Mouse (Mus musculus) G1E (cell line): ENCODE measurements around the gene Zbtb8a. TPM values are rescaled to one million over a fixed set of nuclear protein-coding genes. Genes with fewer than 3 reads are reported as not detected.
A peak's percentile ranks its signal among the peaks of the same experiment; 100 is the strongest.

Experiments used
- ATAC-seq: 2 replicates; pipeline ENCODE4 v1.8.0; 2016; ENCODE audit warnings: mild to moderate bottlenecking; ENCODE audit not compliant: insufficient number of reproducible peaks, poor library complexity, low FRiP score, severe bottlenecking; ENCODE audit errors: extremely low read depth
- DNase-seq: peaks from one replicate; pipeline ENCODE4 v3.0.0; 2012; ENCODE audit warnings: low spot score
- H3K27me3 ChIP-seq: 2 replicates; pipeline ENCODE4 v1.6.1; 2012; ENCODE audit warnings: mild to moderate bottlenecking, low read length, inconsistent platforms; ENCODE audit not compliant: insufficient read depth
- H3K36me3 ChIP-seq: replicated peaks from 2 replicates; pipeline ENCODE3; 2012; ENCODE audit warnings: mild to moderate bottlenecking, inconsistent platforms
- H3K4me1 ChIP-seq: 2 replicates; pipeline ENCODE4 v1.6.1; 2012; ENCODE audit warnings: low read depth, low read length, inconsistent platforms, mixed read lengths; ENCODE audit not compliant: insufficient read depth
- H3K4me3 ChIP-seq: 2 replicates; pipeline ENCODE4 v1.5.1; 2012; ENCODE audit warnings: low read depth, mild to moderate bottlenecking, inconsistent platforms, low read length, moderate library complexity, mixed read lengths
- H3K9me3 ChIP-seq: replicated peaks from 2 replicates; pipeline ENCODE4 v1.6.1; 2012; ENCODE audit warnings: inconsistent platforms
- CTCF ChIP-seq: IDR thresholded peaks from 2 replicates; pipeline ENCODE4 v1.5.1; 2012; ENCODE audit warnings: low read depth, low read length, inconsistent platforms, mixed read lengths
- GATA1 ChIP-seq: IDR thresholded peaks from 2 replicates; pipeline ENCODE4 v1.6.1; 2012; ENCODE audit warnings: borderline replicate concordance, low read length, inconsistent platforms, mixed read lengths
- GATA2 ChIP-seq: IDR thresholded peaks from 2 replicates; pipeline ENCODE4 v1.6.1; 2012; ENCODE audit warnings: low read depth, low read length, inconsistent platforms, borderline replicate concordance
- POLR2AphosphoS5 ChIP-seq: IDR thresholded peaks from 2 replicates; pipeline ENCODE4 v1.6.1; 2012; ENCODE audit warnings: low read depth, low read length, inconsistent platforms; ENCODE audit not compliant: insufficient replicate concordance
- TAL1 ChIP-seq: conservative IDR thresholded peaks from 2 replicates; pipeline ENCODE4 v1.6.1; 2012; ENCODE audit warnings: low read depth, low read length, inconsistent platforms, mixed read lengths
- polyA plus RNA-seq: library from polyadenylated mRNA; stranded (reverse); fragments of >175 nt; gene quantifications from 2 replicates; pipeline ENCODE4 v1.2.3, GENCODE M21; 2012
- total RNA-seq, 2 experiments: library from RNA; stranded (forward) in 1 of 2; stranded (reverse) in 1 of 2; fragments of 200-1000 nt in 1 of 2; fragments of >200 nt in 1 of 2; fragmentation: Nextera tagmentation in 1 of 2; gene quantifications; 2 replicates each; pipeline ENCODE4 v1.2.3; 2014 to 2017

The Zbtb8a gene
- total and polyA plus RNA-seq, 3 experiments, result 0.14 to 0.87 TPM; not detected in 1

- TF ChIP-seq POLR2AphosphoS5 (no peak), GATA2 (no peak), TAL1 (no peak), GATA1 (no peak), CTCF (no peak)
- ATAC-seq, result no peak
These were observed 35.2 kb downstream of the Zbtb8a start for GRCm38 (mm10) chr4:129342705-129343104.

GRCm38 (mm10) chr4:129341888-129342287, 36.0 kb downstream of the Zbtb8a start:
- Histone ChIP-seq H3K36me3 (peaks cover 78% of the 10 kb centered on the region), H3K4me1 (peaks cover 12% of the 10 kb centered on the region), H3K9me3 (no peaks in the 10 kb centered on the region), H3K4me3 (no peak overlapping the region), H3K27me3 (no peaks in the 10 kb centered on the region)
- no peak for ATAC-seq
- no peak for TF ChIP-seq GATA1
- TF ChIP-seq CTCF, result no peak
- TF ChIP-seq POLR2AphosphoS5, result no peak
- TF ChIP-seq GATA2, result no peak
- TF ChIP-seq TAL1, result no peak
- DNase-seq, result no peak

More at GRCm38 (mm10) chr4:129342705-129343104, 35.2 kb downstream of the Zbtb8a start:
- Histone ChIP-seq H3K36me3 (peaks cover 74% of the 10 kb centered on the region), H3K27me3 (no peaks in the 10 kb centered on the region), H3K9me3 (no peaks in the 10 kb centered on the region), H3K4me1 (peaks cover 7% of the 10 kb centered on the region), H3K4me3 (no peak overlapping the region)
- DNase-seq, result no peak

- no peak overlapping the region for H3K4me3 ChIP-seq
- no peaks in the 10 kb centered on the region for H3K27me3 ChIP-seq
- no peak for DNase-seq
- no peak for ATAC-seq
- no peaks in the 10 kb centered on the region for H3K9me3 ChIP-seq
- peaks cover 63% of the 10 kb centered on the region for H3K36me3 ChIP-seq
- H3K4me1 ChIP-seq, result peaks cover 17% of the 10 kb centered on the region
- no peak for TF ChIP-seq GATA1
These were observed 38.2 kb downstream of the Zbtb8a start for GRCm38 (mm10) chr4:129339743-129340142.

- TF ChIP-seq TAL1 (no peak), CTCF (no peak), GATA1 (no peak), POLR2AphosphoS5 (no peak), GATA2 (no peak)
- ATAC-seq (no peak), DNase-seq (no peak)
- Histone ChIP-seq H3K4me3 (peak overlapping the region; percentile 98), H3K9me3 (no peaks in the 10 kb centered on the region), H3K4me1 (peaks cover 44% of the 10 kb centered on the region), H3K27me3 (no peaks in the 10 kb centered on the region), H3K36me3 (peaks cover 62% of the 10 kb centered on the region)
These were observed 41.6 kb downstream of the Zbtb8a start for GRCm38 (mm10) chr4:129336291-129336690.

- peaks cover 52% of the 10 kb centered on the region for H3K4me1 ChIP-seq
These were observed 42.5 kb downstream of the Zbtb8a start, which contains the start of the genes Rbbp4 and Zbtb8os for GRCm38 (mm10) chr4:129335216-129336074. Gene Rbbp4, minus strand, starts transcription at chr4:129335370. Gene Zbtb8os, plus strand, starts transcription at chr4:129335695.

GRCm38 (mm10) chr4:129334677-129335215, 43.2 kb downstream of the Zbtb8a start:
- no peak for TF ChIP-seq CTCF
- no peak for TF ChIP-seq GATA1
- TF ChIP-seq POLR2AphosphoS5, result no peak
- no peak for TF ChIP-seq GATA2
- TF ChIP-seq TAL1, result no peak
- ATAC-seq (no peak), DNase-seq (no peak)
- no peaks in the 10 kb centered on the region for H3K9me3 ChIP-seq
- peaks cover 63% of the 10 kb centered on the region for H3K36me3 ChIP-seq
- peak overlapping the region; percentile 98 for H3K4me3 ChIP-seq
- no peaks in the 10 kb centered on the region for H3K27me3 ChIP-seq
- peaks cover 54% of the 10 kb centered on the region for H3K4me1 ChIP-seq

More at GRCm38 (mm10) chr4:129335216-129336074, 42.5 kb downstream of the Zbtb8a start, which contains the start of the genes Rbbp4 and Zbtb8os:
- Histone ChIP-seq H3K9me3 (no peaks in the 10 kb centered on the region), H3K36me3 (peaks cover 63% of the 10 kb centered on the region), H3K4me3 (peak within 1 kb of the TSS; percentile 98), H3K27me3 (no peaks in the 10 kb centered on the region)
- DNase-seq (peak; percentile 98), ATAC-seq (peak; percentile 93)
- TF ChIP-seq GATA1, result no peak
- no peak for TF ChIP-seq POLR2AphosphoS5
- TF ChIP-seq TAL1, result no peak
- no peak for TF ChIP-seq CTCF
- no peak for TF ChIP-seq GATA2
